Mouse (Mus musculus): ENCODE measurements around the gene Msln. TPM values are rescaled to one million over a fixed set of nuclear protein-coding genes. Genes with fewer than 3 reads are reported as not detected.
A peak's percentile ranks its signal among the peaks of the same experiment; 100 is the strongest.

The Msln gene
- polyA plus RNA-seq, 1 experiment from 2014 or later, result 0.98 TPM

- Histone ChIP-seq H3K4me1 (peaks cover 33% of the 10 kb centered on the region), H3K9me3 (no peaks in the 10 kb centered on the region), H3K27ac (peak within 1 kb of the TSS; percentile 91), H3K27me3 (ENCODE audit: insufficient read depth, poor library complexity, severe bottlenecking) (no peaks in the 10 kb centered on the region), H3K4me3 (peak within 1 kb of the TSS; percentile 70), H3K36me3 (peaks cover 64% of the 10 kb centered on the region)
- DNase-seq (ENCODE audit: low spot score), result no peak
- 76% methylated on average over 3 of the region's 3 CpGs for WGBS
These were observed 32.1 kb upstream of the Msln start, which contains the start of gene Ccdc78 for GRCm38 (mm10) chr17:25786280-25786679. Ccdc78 (plus strand) TSS chr17:25786580.

GRCm38 (mm10) chr17:25785281-25785745 is 31.1 kb upstream of the Msln start, which contains the start of gene Haghl:
Haghl (minus strand) TSS chr17:25785673.
- under 1% methylated on average over 23 of the region's 23 CpGs for WGBS
- peak within 1 kb of the TSS; percentile 91 for H3K27ac ChIP-seq
- peaks cover 26% of the 10 kb centered on the region for H3K4me1 ChIP-seq
- peak; percentile 98 for DNase-seq (ENCODE audit: low spot score)
- H3K27me3 ChIP-seq (ENCODE audit: insufficient read depth, poor library complexity, severe bottlenecking), result no peaks in the 10 kb centered on the region
- H3K4me3 ChIP-seq, result peak within 1 kb of the TSS; percentile 70
- no peaks in the 10 kb centered on the region for H3K9me3 ChIP-seq
- peaks cover 69% of the 10 kb centered on the region for H3K36me3 ChIP-seq

GRCm38 (mm10) chr17:25783861-25784574 is 29.8 kb upstream of the Msln start:
- Histone ChIP-seq H3K4me3 (peak overlapping the region; percentile 70), H3K27ac (peak overlapping the region; percentile 91; the same call in 1 of the 2 replicates), H3K9me3 (no peaks in the 10 kb centered on the region), H3K4me1 (peaks cover 26% of the 10 kb centered on the region), H3K27me3 (ENCODE audit: insufficient read depth, poor library complexity, severe bottlenecking) (no peaks in the 10 kb centered on the region), H3K36me3 (peaks cover 70% of the 10 kb centered on the region)
- no peak for DNase-seq (ENCODE audit: low spot score)
- WGBS, result 87% methylated on average over 15 of the region's 15 CpGs

GRCm38 (mm10) chr17:25783086-25783485 is 28.9 kb upstream of the Msln start:
- H3K36me3 ChIP-seq, result peaks cover 72% of the 10 kb centered on the region
- no peaks in the 10 kb centered on the region for H3K27me3 ChIP-seq (ENCODE audit: insufficient read depth, poor library complexity, severe bottlenecking)
- no peaks in the 10 kb centered on the region for H3K9me3 ChIP-seq
- H3K4me3 ChIP-seq, result no peak overlapping the region
- no peak overlapping the region for H3K27ac ChIP-seq
- 80% methylated on average over 7 of the region's 7 CpGs for WGBS
- DNase-seq (ENCODE audit: low spot score), result no peak
- H3K4me1 ChIP-seq, result peaks cover 26% of the 10 kb centered on the region

GRCm38 (mm10) chr17:25781339-25781738 is 27.2 kb upstream of the Msln start:
- H3K27ac ChIP-seq, result no peak overlapping the region
- peaks cover 22% of the 10 kb centered on the region for H3K4me1 ChIP-seq
- no peaks in the 10 kb centered on the region for H3K27me3 ChIP-seq (ENCODE audit: insufficient read depth, poor library complexity, severe bottlenecking)
- no peak for DNase-seq (ENCODE audit: low spot score)
- no peaks in the 10 kb centered on the region for H3K9me3 ChIP-seq
- peaks cover 73% of the 10 kb centered on the region for H3K36me3 ChIP-seq
- H3K4me3 ChIP-seq, result no peak overlapping the region
- 81% methylated on average over 6 of the region's 6 CpGs for WGBS

GRCm38 (mm10) chr17:25777948-25778347 is 23.8 kb upstream of the Msln start:
- DNase-seq (ENCODE audit: low spot score), result no peak
- H3K27ac ChIP-seq, result no peak overlapping the region
- 92% methylated on average over 5 of the region's 5 CpGs for WGBS
- H3K4me3 ChIP-seq, result no peak overlapping the region
- no peaks in the 10 kb centered on the region for H3K9me3 ChIP-seq
- peaks cover 67% of the 10 kb centered on the region for H3K36me3 ChIP-seq
- no peaks in the 10 kb centered on the region for H3K27me3 ChIP-seq (ENCODE audit: insufficient read depth, poor library complexity, severe bottlenecking)
- H3K4me1 ChIP-seq, result peaks cover 19% of the 10 kb centered on the region

GRCm38 (mm10) chr17:25775318-25776062 is 21.3 kb upstream of the Msln start:
- no peaks in the 10 kb centered on the region for H3K9me3 ChIP-seq
- WGBS, result 76% methylated on average over 10 of the region's 10 CpGs
- no peak overlapping the region for H3K4me3 ChIP-seq
- no peaks in the 10 kb centered on the region for H3K27me3 ChIP-seq (ENCODE audit: insufficient read depth, poor library complexity, severe bottlenecking)
- no peak for DNase-seq (ENCODE audit: low spot score)
- H3K27ac ChIP-seq, result no peak overlapping the region
- peaks cover 17% of the 10 kb centered on the region for H3K4me1 ChIP-seq
- H3K36me3 ChIP-seq, result peaks cover 43% of the 10 kb centered on the region

- Histone ChIP-seq H3K9me3 (no peaks in the 10 kb centered on the region), H3K27me3 (ENCODE audit: insufficient read depth, poor library complexity, severe bottlenecking) (peaks cover 13% of the 10 kb centered on the region; the same call in 1 of the 2 replicates), H3K27ac (peak within 1 kb of the TSS; percentile 93), H3K4me3 (peak within 1 kb of the TSS; percentile 86), H3K4me1 (peaks cover 17% of the 10 kb centered on the region), H3K36me3 (peaks cover 26% of the 10 kb centered on the region)
- peak; percentile 99 for DNase-seq (ENCODE audit: low spot score)
- WGBS, result under 1% methylated on average over 37 of the region's 37 CpGs
These were observed 19.5 kb upstream of the Msln start, which contains the start of gene Narfl for GRCm38 (mm10) chr17:25773549-25774120. Narfl (plus strand) TSS chr17:25773776.

- WGBS, result 60% methylated on average over 9 of the region's 9 CpGs
- DNase-seq (ENCODE audit: low spot score), result no peak
- Histone ChIP-seq H3K4me3 (no peak overlapping the region), H3K27me3 (ENCODE audit: insufficient read depth, poor library complexity, severe bottlenecking) (peaks cover 33% of the 10 kb centered on the region; the same call in 1 of the 2 replicates), H3K9me3 (no peaks in the 10 kb centered on the region), H3K4me1 (peaks cover 8% of the 10 kb centered on the region), H3K27ac (no peak overlapping the region), H3K36me3 (no peaks in the 10 kb centered on the region)
These were observed 15.2 kb upstream of the Msln start for GRCm38 (mm10) chr17:25769331-25769730.

GRCm38 (mm10) chr17:25765886-25766285 is 11.7 kb upstream of the Msln start:
- no peaks in the 10 kb centered on the region for H3K4me1 ChIP-seq
- no peak overlapping the region for H3K27ac ChIP-seq
- no peak for DNase-seq (ENCODE audit: low spot score)
- no peaks in the 10 kb centered on the region for H3K36me3 ChIP-seq
- peaks cover 33% of the 10 kb centered on the region; the same call in 1 of the 2 replicates for H3K27me3 ChIP-seq (ENCODE audit: insufficient read depth, poor library complexity, severe bottlenecking)
- H3K9me3 ChIP-seq, result no peaks in the 10 kb centered on the region
- no peak overlapping the region for H3K4me3 ChIP-seq
- WGBS, result 59% methylated on average over 5 of the region's 5 CpGs

GRCm38 (mm10) chr17:25762591-25762990 is 8.4 kb upstream of the Msln start:
- DNase-seq (ENCODE audit: low spot score), result no peak
- Histone ChIP-seq H3K36me3 (no peaks in the 10 kb centered on the region), H3K9me3 (no peaks in the 10 kb centered on the region), H3K4me1 (no peaks in the 10 kb centered on the region), H3K27ac (no peak overlapping the region), H3K27me3 (ENCODE audit: insufficient read depth, poor library complexity, severe bottlenecking) (peaks cover 16% of the 10 kb centered on the region; the same call in 1 of the 2 replicates), H3K4me3 (no peak overlapping the region)
- WGBS, result 30% methylated on average over 3 of the region's 3 CpGs

- no peak for DNase-seq (ENCODE audit: low spot score)
- H3K27ac ChIP-seq, result no peak overlapping the region
- H3K27me3 ChIP-seq (ENCODE audit: insufficient read depth, poor library complexity, severe bottlenecking), result peaks cover 11% of the 10 kb centered on the region; the same call in 1 of the 2 replicates
- no peaks in the 10 kb centered on the region for H3K36me3 ChIP-seq
- WGBS, result 34% methylated on average over 4 of the region's 4 CpGs
- H3K4me3 ChIP-seq, result no peak overlapping the region
- no peaks in the 10 kb centered on the region for H3K9me3 ChIP-seq
- peaks cover under 1% of the 10 kb centered on the region; the same call in 1 of the 2 replicates for H3K4me1 ChIP-seq
These were observed 7.4 kb upstream of the Msln start for GRCm38 (mm10) chr17:25761561-25761970.
